Mouse (Mus musculus) neural tube, embryonic 14.5 days (tissue): ENCODE measurements around the gene Gm14632. TPM values are rescaled to one million over a fixed set of nuclear protein-coding genes. Genes with fewer than 3 reads are reported as not detected.
"Not testable (repeated sequence)": the region's sequence is repeated elsewhere in the genome, so short reads cannot be mapped to it uniquely, and the experiment has no call there.

Experiments used
- ATAC-seq: fragments of 200-750 bp; cut with Nextera tagmentation; 2 replicates; pipeline ENCODE4 v1.8.0; 2017; ENCODE audit warnings: low read depth, mild to moderate bottlenecking, moderate TSS enrichment, moderate library complexity
- H3K27ac ChIP-seq: fragments of 300-500 bp; sonication (generic); 2 replicates; pipeline ENCODE4 v1.5.1; 2014; ENCODE audit warnings: low read depth, mild to moderate bottlenecking, control low read depth, low read length, moderate library complexity, mixed read lengths
- H3K27me3 ChIP-seq: fragments of 300-500 bp; sonication (generic); 2 replicates; pipeline ENCODE4 v1.6.1; 2014; ENCODE audit warnings: low read length; ENCODE audit not compliant: control insufficient read depth, insufficient read depth
- H3K36me3 ChIP-seq: fragments of 300-500 bp; sonication (generic); 2 replicates; pipeline ENCODE4 v1.6.1; 2014; ENCODE audit warnings: low read length, mixed read lengths; ENCODE audit not compliant: control insufficient read depth, insufficient read depth
- H3K4me1 ChIP-seq: fragments of 300-500 bp; sonication (generic); 2 replicates; pipeline ENCODE4 v1.6.1; 2014; ENCODE audit warnings: low read length; ENCODE audit not compliant: control insufficient read depth, insufficient read depth
- H3K4me2 ChIP-seq: fragments of 300-500 bp; sonication (generic); 2 replicates; pipeline ENCODE4 v1.6.1; 2014; ENCODE audit warnings: mild to moderate bottlenecking, low read depth, low read length, control low read depth
- H3K4me3 ChIP-seq: fragments of 300-500 bp; sonication (generic); 2 replicates; pipeline ENCODE4 v1.5.1; 2014; ENCODE audit warnings: low read depth, low read length, control low read depth, mixed read lengths
- H3K9ac ChIP-seq: fragments of 300-500 bp; sonication (generic); replicated peaks from 2 replicates; pipeline ENCODE4 v1.6.1; 2014; ENCODE audit warnings: low read depth, mild to moderate bottlenecking, control low read depth, low read length, mixed read lengths
- H3K9me3 ChIP-seq: fragments of 300-500 bp; sonication (generic); 2 replicates; pipeline ENCODE4 v1.6.1; 2016; ENCODE audit warnings: low read length; ENCODE audit not compliant: control insufficient read depth
- WGBS: fragments of 180-500 bp; shearing (Covaris S2); extraction: QIAGEN DNeasy Blood & Tissue Kit; methylation state at CpG from one replicate; pipeline ENCODE4 v1.1.7; 2014; 5-methylcytosine and 5-hydroxymethylcytosine counted together
- polyA plus RNA-seq: library from polyadenylated mRNA; unstranded; fragments of >200 nt; fragmentation: Nextera tagmentation; extraction: Ambion mirVana; gene quantifications from 2 replicates; pipeline ENCODE4 v1.2.1, GENCODE M21; 2014

Gene Gm14632
- polyA plus RNA-seq = not detected in 2 replicates

DNA sequence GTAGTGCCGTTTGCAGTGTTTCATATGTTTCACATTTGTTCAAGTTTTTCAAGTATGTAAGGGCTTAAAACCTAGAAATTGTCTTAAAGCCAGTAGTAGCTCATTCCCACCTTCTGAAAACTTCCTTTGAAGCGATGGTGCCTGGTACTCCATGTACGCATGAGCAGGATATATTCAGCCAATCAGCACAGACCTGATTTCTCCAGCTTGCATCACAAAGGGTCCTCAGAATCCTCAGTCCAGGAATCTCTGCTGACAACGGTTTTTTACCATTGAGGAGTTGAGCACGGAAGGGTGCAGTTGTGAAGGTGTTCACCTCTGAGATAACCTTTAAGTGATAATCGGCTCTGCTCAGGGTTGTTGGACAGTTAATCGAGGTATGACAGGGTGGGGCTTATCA is at the start of gene Gm14632:
Gm14632 (plus strand) TSS at position 301 of the 400 bp plus-strand sequence.
- not testable (repeated sequence) for H3K9ac ChIP-seq, H3K4me1 ChIP-seq, H3K4me3 ChIP-seq, H3K9me3 ChIP-seq, H3K36me3 ChIP-seq, H3K27ac ChIP-seq, ATAC-seq, H3K4me2 ChIP-seq, H3K27me3 ChIP-seq
- 95% methylated on average over 4 of the region's 7 CpGs for WGBS
